Mouse (Mus musculus): ENCODE measurements at regions not wholly inside any gene's neighbourhood (a gene's known extent, or its start where the extent isn't known, plus 50 kb on each side); places are given as distances from the start of the nearest gene placed in this dataset.

GRCm38 (mm10) chr13:99785427-99785826 lies 115.5 kb downstream of the Cartpt start:
- Histone ChIP-seq H3K4me1 (ENCODE audit: control insufficient read depth, insufficient read depth, low read length) (0 out of 2 replicates have a peak, but pooled peaks cover 3% of the 10 kb centered on the region), H3K27ac (ENCODE audit: low read length) (no peak overlapping the region), H3K4me3 (ENCODE audit: low read length) (no peak overlapping the region), H3K9ac (ENCODE audit: low read depth, low read length) (no peak overlapping the region), H3K9me3 (ENCODE audit: control insufficient read depth, low read length) (no peaks in the 10 kb centered on the region), H3K36me3 (ENCODE audit: control insufficient read depth, insufficient read depth, low read length) (no peaks in the 10 kb centered on the region), H3K27me3 (replicated peaks; ENCODE audit: control insufficient read depth, insufficient read depth, low read length) (no peaks in the 10 kb centered on the region), H3K4me2 (ENCODE audit: low read depth, low read length) (no peak overlapping the region)
- ATAC-seq: no peak
- 81% methylated on average over 4 of the region's 4 CpGs for WGBS

DNA sequence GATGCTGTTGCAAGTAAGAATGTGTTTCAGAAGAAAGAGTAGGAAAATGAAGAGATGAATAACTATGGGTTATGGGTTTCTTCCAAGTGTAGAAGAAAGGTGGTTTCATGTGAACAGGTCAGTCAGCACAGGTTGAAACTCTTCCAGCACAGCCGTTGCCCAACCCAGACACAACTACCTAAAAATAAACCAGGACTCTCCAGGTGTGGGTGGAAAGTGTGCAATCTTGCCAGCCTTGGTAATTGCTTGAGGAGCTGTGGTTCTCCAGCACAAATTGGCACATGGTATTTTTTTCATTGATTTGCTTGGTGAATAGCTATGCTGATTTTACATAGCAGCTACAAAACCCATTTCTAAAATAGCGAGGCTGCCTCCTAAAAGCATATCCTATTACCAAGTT lies 116.6 kb downstream of the Cartpt start:
- Histone ChIP-seq H3K9me3 (ENCODE audit: control insufficient read depth, low read length) (no peaks in the 10 kb centered on the region), H3K27ac (ENCODE audit: low read length) (no peak overlapping the region), H3K9ac (ENCODE audit: low read depth, low read length) (no peak overlapping the region), H3K27me3 (replicated peaks; ENCODE audit: control insufficient read depth, insufficient read depth, low read length) (no peaks in the 10 kb centered on the region), H3K4me3 (ENCODE audit: low read length) (no peak overlapping the region), H3K36me3 (ENCODE audit: control insufficient read depth, insufficient read depth, low read length) (no peaks in the 10 kb centered on the region), H3K4me1 (ENCODE audit: control insufficient read depth, insufficient read depth, low read length) (0 out of 2 replicates have a peak, but pooled peaks cover 3% of the 10 kb centered on the region), H3K4me2 (ENCODE audit: low read depth, low read length) (no peak overlapping the region)
- WGBS: 77% methylated on average over 2 of the region's 2 CpGs
- ATAC-seq: no peak

- no peak for ATAC-seq
- H3K27ac ChIP-seq (ENCODE audit: low read length): no peak overlapping the region
- no peaks in the 10 kb centered on the region for H3K36me3 ChIP-seq (ENCODE audit: control insufficient read depth, insufficient read depth, low read length)
- H3K27me3 ChIP-seq (replicated peaks; ENCODE audit: control insufficient read depth, insufficient read depth, low read length): no peaks in the 10 kb centered on the region
- no peak overlapping the region for H3K9ac ChIP-seq (ENCODE audit: low read depth, low read length)
- H3K4me1 ChIP-seq (ENCODE audit: control insufficient read depth, insufficient read depth, low read length): 0 out of 2 replicates have a peak, but pooled peaks cover 3% of the 10 kb centered on the region
- H3K4me3 ChIP-seq (ENCODE audit: low read length): no peak overlapping the region
- no peaks in the 10 kb centered on the region for H3K9me3 ChIP-seq (ENCODE audit: control insufficient read depth, low read length)
- 79% methylated on average over 15 of the region's 15 CpGs for WGBS
- H3K4me2 ChIP-seq (ENCODE audit: low read depth, low read length): no peak overlapping the region
These were observed 117.8 kb downstream of the Cartpt start for GRCm38 (mm10) chr13:99782883-99783721.

DNA sequence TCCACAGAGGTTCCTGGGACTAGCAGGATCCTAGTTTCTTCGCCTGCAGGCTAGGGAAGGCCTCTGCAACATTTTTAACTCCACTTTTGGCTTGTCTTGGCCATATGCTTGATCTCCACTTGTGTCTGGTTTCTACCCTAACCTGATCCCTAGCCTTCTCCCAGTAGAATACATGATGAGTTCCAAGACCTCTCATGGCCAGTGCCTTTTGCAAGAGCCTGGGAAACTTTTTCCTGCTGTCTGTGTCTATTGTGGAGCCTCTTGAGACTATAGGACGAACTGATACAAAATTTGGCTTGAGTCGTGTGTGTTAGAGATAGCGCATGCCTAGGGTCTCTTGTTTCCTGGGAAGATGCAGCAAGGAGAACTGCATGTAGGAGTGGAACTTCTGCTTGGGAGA lies 119.3 kb downstream of the Cartpt start:
- ATAC-seq: no peak
- H3K27ac ChIP-seq (ENCODE audit: low read length): no peak overlapping the region
- no peaks in the 10 kb centered on the region for H3K27me3 ChIP-seq (replicated peaks; ENCODE audit: control insufficient read depth, insufficient read depth, low read length)
- H3K9ac ChIP-seq (ENCODE audit: low read depth, low read length): no peak overlapping the region
- H3K4me1 ChIP-seq (ENCODE audit: control insufficient read depth, insufficient read depth, low read length): 0 out of 2 replicates have a peak, but pooled peaks cover 3% of the 10 kb centered on the region
- H3K9me3 ChIP-seq (ENCODE audit: control insufficient read depth, low read length): no peaks in the 10 kb centered on the region
- H3K36me3 ChIP-seq (ENCODE audit: control insufficient read depth, insufficient read depth, low read length): no peaks in the 10 kb centered on the region
- no peak overlapping the region for H3K4me2 ChIP-seq (ENCODE audit: low read depth, low read length)
- WGBS: 79% methylated on average over 4 of the region's 4 CpGs
- H3K4me3 ChIP-seq (ENCODE audit: low read length): no peak overlapping the region

DNA sequence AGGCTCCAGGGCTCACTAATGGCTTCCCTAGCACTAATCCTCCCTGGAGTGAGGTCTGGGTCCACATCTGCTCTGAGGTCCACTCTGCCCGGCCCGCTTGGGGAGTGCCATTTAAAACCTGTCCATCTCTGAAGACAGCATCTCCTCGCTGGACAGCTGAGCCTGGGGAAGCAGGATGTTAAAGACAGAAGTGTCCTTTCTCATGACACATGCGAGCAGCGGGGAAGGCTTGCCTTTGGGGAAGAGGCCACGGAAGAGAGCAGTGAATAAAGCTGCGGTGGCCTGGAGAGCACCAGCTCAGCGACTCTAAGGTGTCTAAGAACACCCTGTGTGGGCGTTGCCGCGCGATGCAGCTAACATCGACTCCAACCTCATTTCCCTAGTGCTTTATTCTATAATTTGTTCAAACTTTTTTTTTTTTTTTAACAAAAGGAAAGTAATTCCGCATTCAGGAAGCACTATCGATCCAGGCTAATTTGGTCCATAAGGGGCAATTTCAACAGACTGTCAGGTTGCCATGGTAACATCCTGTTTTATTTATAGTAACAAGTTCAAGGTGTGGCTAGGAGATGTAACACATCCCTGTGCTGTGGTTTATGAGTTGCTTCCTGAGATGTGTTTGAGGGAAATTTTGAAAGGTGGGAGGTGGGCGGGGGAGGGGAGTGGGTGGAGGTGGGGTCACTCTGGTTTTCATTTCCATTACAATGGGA lies 120.0 kb downstream of the Cartpt start:
- Histone ChIP-seq H3K9ac (ENCODE audit: low read depth, low read length) (no peak overlapping the region), H3K27me3 (replicated peaks; ENCODE audit: control insufficient read depth, insufficient read depth, low read length) (no peaks in the 10 kb centered on the region), H3K9me3 (ENCODE audit: control insufficient read depth, low read length) (no peaks in the 10 kb centered on the region), H3K36me3 (ENCODE audit: control insufficient read depth, insufficient read depth, low read length) (no peaks in the 10 kb centered on the region), H3K4me2 (ENCODE audit: low read depth, low read length) (no peak overlapping the region), H3K4me3 (ENCODE audit: low read length) (no peak overlapping the region), H3K27ac (ENCODE audit: low read length) (no peak overlapping the region), H3K4me1 (ENCODE audit: control insufficient read depth, insufficient read depth, low read length) (0 out of 2 replicates have a peak, but pooled peaks cover 3% of the 10 kb centered on the region)
- ATAC-seq: no peak
- 30% methylated on average over 16 of the region's 16 CpGs for WGBS

DNA sequence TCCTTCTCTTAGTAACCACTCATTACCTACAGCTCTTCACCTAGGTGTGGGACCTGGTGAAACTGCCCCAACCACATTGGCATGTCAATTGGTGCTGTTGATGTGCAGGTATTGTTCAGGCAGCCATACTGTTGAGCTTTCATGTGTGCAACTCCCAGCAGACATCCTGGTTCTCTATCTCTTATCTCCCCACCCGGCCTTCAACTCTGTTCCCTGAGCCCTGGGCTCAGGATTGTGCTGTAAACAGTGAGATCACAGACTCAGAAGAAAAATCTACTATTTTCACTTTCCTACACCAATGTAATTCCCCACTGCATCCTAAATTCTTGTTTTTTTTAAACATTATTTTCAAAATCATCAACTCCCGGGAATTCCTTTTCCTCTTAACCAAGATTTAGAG lies 122.1 kb downstream of the Cartpt start:
- Histone ChIP-seq H3K4me3 (ENCODE audit: low read length) (no peak overlapping the region), H3K4me1 (ENCODE audit: control insufficient read depth, insufficient read depth, low read length) (0 out of 2 replicates have a peak, but pooled peaks cover 3% of the 10 kb centered on the region), H3K4me2 (ENCODE audit: low read depth, low read length) (no peak overlapping the region), H3K36me3 (ENCODE audit: control insufficient read depth, insufficient read depth, low read length) (no peaks in the 10 kb centered on the region), H3K9ac (ENCODE audit: low read depth, low read length) (no peak overlapping the region), H3K27me3 (replicated peaks; ENCODE audit: control insufficient read depth, insufficient read depth, low read length) (no peaks in the 10 kb centered on the region), H3K9me3 (ENCODE audit: control insufficient read depth, low read length) (no peaks in the 10 kb centered on the region), H3K27ac (ENCODE audit: low read length) (no peak overlapping the region)
- ATAC-seq: peak; percentile 67
- 58% methylated on average over 2 of the region's 2 CpGs for WGBS

DNA sequence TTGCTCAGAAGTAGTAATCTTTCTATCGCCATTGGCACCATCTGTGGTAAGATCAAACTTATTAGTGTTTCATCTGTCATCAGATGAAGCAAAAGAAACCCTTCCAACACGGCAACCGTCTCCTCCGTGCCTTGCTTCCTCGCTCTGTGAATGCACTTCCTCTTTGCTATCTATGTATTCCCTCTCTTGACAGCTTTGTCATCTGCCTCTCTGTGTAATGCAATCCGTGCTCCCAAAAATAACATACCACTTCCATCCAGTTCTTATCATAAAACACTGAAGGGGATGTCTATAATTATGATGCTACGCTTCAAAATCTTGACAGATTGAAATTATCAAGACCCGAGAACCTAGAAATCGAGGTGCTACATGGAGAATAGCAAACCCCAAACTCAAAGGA lies 123.2 kb downstream of the Cartpt start:
- no peaks in the 10 kb centered on the region for H3K36me3 ChIP-seq (ENCODE audit: control insufficient read depth, insufficient read depth, low read length)
- H3K9me3 ChIP-seq (ENCODE audit: control insufficient read depth, low read length): no peaks in the 10 kb centered on the region
- H3K4me2 ChIP-seq (ENCODE audit: low read depth, low read length): no peak overlapping the region
- ATAC-seq: no peak
- H3K4me1 ChIP-seq (ENCODE audit: control insufficient read depth, insufficient read depth, low read length): 0 out of 2 replicates have a peak, but pooled peaks cover 3% of the 10 kb centered on the region
- 80% methylated on average over 9 of the region's 9 CpGs for WGBS
- no peak overlapping the region for H3K9ac ChIP-seq (ENCODE audit: low read depth, low read length)
- H3K4me3 ChIP-seq (ENCODE audit: low read length): no peak overlapping the region
- no peak overlapping the region for H3K27ac ChIP-seq (ENCODE audit: low read length)
- no peaks in the 10 kb centered on the region for H3K27me3 ChIP-seq (replicated peaks; ENCODE audit: control insufficient read depth, insufficient read depth, low read length)

GRCm38 (mm10) chr13:99765965-99766364 lies 134.9 kb downstream of the Cartpt start:
- H3K4me3 ChIP-seq (ENCODE audit: low read length): no peak overlapping the region
- H3K4me2 ChIP-seq (ENCODE audit: low read depth, low read length): no peak overlapping the region
- no peak overlapping the region for H3K9ac ChIP-seq (ENCODE audit: low read depth, low read length)
- no peak for ATAC-seq
- H3K36me3 ChIP-seq (ENCODE audit: control insufficient read depth, insufficient read depth, low read length): no peaks in the 10 kb centered on the region
- no peak overlapping the region for H3K27ac ChIP-seq (ENCODE audit: low read length)
- no peaks in the 10 kb centered on the region for H3K27me3 ChIP-seq (replicated peaks; ENCODE audit: control insufficient read depth, insufficient read depth, low read length)
- no peaks in the 10 kb centered on the region for H3K9me3 ChIP-seq (ENCODE audit: control insufficient read depth, low read length)
- H3K4me1 ChIP-seq (ENCODE audit: control insufficient read depth, insufficient read depth, low read length): no peaks in the 10 kb centered on the region
- 36% methylated on average over 5 of the region's 5 CpGs for WGBS

GRCm38 (mm10) chr13:99764764-99765163 lies 136.1 kb downstream of the Cartpt start:
- Histone ChIP-seq H3K4me2 (ENCODE audit: low read depth, low read length) (no peak overlapping the region), H3K9me3 (ENCODE audit: control insufficient read depth, low read length) (no peaks in the 10 kb centered on the region), H3K9ac (ENCODE audit: low read depth, low read length) (no peak overlapping the region), H3K27me3 (replicated peaks; ENCODE audit: control insufficient read depth, insufficient read depth, low read length) (no peaks in the 10 kb centered on the region), H3K36me3 (ENCODE audit: control insufficient read depth, insufficient read depth, low read length) (no peaks in the 10 kb centered on the region), H3K27ac (ENCODE audit: low read length) (no peak overlapping the region), H3K4me3 (ENCODE audit: low read length) (no peak overlapping the region), H3K4me1 (ENCODE audit: control insufficient read depth, insufficient read depth, low read length) (no peaks in the 10 kb centered on the region)
- 85% methylated on average over 3 of the region's 3 CpGs for WGBS
- no peak for ATAC-seq
